Mouse (Mus musculus) lung, postnatal 0 days (tissue): ENCODE measurements around the gene Dok5.

Source experiments
- CTCF ChIP-seq: IDR thresholded peaks from 2 replicates; pipeline ENCODE4 v1.5.1; 2016; ENCODE audit warnings: antibody characterized with exemption, mild to moderate bottlenecking
- EP300 ChIP-seq: IDR thresholded peaks from 2 replicates; pipeline ENCODE4 v1.6.1; 2016; ENCODE audit warnings: antibody characterized with exemption, mild to moderate bottlenecking, control low read depth

GRCm38 (mm10) chr2:170877936-170878335, 146.3 kb downstream of the Dok5 start:
- TF ChIP-seq CTCF: no peak
- no peak for TF ChIP-seq EP300
